Mouse (Mus musculus) thymus, postnatal 14 days (tissue): ENCODE results near the gene Sectm1b.
"Not testable (repeated sequence)": the region's sequence is repeated elsewhere in the genome, so short reads cannot be mapped to it uniquely, and the experiment has no call there.

ENCODE experiments used
- DNase-seq: peaks from one replicate; pipeline ENCODE4 v3.0.0; 2021

Gene Sectm1b

DNA sequence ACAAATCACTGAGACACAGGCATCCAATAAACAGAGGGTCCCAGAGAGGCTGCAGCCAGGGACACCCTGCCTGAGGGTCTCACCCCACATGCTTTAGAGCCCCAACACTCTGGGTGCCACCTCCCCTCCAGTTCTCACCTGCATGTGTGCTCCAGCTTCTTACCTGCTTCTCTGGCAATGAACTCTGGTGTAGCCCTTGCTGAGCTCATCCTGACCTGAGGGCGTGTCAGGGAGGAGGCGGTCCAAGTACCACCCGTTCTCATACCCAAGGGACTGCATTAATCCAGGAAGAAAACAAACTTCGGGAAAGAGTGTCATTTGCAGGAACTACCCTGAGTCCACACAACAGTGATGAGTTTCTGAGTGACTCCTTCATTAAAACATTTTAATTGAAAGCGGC is at the start of gene Sectm1b:
TSS of gene Sectm1b (minus strand) at position 191 of the 400 bp plus-strand sequence.
- DNase-seq, result no peak

DNA sequence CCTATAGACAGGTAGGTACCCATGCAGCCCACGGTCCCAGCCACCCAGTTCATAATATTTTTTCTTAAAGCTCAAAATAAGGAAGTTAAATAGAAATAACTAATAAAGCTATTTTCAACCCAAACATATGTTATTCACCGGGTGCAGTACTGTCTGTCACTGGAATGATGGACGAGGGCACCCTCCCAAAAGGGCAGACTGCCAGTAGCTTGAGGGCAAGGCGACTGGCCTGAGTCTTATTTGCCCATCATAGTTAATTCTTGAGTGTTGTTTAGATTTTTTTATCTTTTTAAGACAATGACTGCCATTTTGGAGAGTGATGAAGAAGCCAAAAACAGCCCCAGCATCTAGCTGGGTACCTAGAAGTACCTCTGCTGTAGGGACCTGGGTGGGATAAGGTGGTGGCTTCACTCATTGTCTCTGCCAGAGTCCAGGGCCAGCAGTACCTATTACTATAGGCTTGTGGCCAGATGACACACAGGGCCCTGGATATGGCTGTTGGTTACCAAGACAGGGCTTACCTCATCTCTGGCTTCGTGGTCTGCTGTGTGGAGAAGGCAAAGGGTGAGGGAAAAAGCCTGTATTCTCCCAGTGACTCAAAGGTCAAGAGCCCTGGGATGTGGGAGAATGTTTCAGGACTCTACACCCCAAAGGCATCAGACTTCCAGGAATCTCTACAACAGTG is 48.9 kb upstream of the Sectm1b start:
- no peak for DNase-seq

DNA sequence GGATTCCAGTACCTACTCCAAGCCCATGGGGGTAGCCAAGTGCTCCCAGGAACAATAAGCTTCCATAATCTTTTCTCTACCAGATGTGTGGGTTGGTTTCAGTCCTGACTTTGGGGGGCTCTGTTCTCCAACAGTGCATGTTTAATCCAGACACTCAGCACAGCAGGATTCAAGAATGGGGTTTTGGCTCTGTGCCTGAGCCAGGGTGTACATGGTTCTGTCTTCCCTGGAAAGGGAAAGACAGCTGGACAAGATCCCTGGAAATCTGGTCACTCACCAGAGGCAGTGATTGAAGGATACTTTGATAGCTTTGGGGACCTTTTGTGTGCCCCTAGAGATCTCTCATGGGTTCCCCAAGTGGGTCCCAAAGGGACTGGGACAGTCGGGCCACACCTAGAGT is 48.2 kb upstream of the Sectm1b start:
- DNase-seq, result no peak

DNA sequence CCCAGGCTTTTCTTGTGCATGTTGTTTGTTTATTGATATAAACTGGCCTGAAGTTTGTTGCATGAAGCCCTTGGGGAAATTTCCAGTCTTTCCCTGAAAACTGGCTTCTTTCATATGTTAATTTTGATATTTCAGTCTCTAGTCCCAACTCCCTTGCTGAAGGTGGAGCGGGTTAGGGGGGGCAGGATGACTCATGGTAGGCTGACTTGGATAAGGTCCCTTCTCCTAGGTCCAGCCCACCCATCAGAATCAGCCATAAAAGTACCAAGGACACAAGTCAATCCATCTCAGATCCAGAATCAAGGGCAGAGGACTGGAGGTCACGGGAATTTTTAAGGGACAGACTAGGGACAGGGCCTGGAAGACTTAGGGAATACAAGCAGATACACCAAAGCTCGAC is 47.7 kb upstream of the Sectm1b start:
- no peak for DNase-seq

DNA sequence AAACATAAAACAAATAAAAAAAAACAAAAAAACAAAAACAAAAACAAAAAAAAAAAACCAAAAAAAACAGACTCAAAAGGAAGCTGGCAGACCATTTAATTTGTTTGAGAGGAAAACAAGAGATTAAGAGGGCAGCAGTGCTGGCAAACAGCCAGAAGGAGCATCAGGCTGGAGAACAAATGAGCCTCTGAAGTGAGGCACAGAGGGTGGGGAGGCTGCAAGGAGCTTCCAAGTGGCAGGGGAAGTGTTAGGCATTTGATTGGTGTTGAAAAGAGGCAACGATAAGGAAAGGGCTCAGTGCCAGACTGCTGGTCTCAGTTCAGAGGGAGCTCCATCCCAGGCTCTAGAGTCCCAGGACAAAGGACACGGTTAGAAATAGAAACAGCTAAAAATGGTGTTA is 46.6 kb upstream of the Sectm1b start:
- DNase-seq, result no peak

DNA sequence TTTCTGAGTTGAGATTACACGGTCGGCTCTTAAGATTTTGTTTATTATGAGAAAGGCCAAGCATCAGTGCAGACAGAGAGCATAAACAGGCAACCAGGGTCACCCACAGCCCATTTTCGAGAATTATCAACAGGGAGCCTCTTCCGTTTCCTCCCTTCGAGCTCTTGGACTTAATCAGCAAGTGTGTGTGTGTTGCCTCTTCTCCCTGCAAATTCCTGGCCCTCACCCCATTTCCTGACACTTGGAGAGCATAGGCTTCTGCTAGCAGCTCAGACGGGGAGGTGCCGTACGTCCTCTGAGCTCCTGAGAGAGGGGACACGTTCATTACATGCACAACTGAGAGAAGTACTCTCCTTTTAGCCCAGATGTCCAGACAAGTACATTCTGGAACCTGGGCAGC is 44.7 kb upstream of the Sectm1b start:
- no peak for DNase-seq

DNA sequence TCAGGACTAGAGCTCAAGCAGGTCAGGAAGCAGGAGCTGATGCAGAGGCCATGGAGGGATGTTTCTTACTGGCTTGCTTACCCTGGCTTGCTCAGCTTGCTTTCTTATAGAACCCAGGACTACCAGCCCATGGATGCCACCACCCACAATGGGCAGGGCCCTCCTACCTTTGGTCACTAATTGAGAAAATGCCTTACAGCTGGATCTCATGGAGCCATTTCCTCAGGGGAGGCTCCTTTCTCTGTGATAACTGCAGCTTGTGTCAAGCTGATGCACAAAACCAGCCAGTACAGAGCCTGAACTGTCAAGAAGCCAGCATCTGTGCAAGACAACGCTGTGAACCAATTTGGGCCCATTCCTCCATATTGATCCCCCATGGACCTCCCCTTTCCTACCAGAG is 43.9 kb upstream of the Sectm1b start:
- DNase-seq, result not testable (repeated sequence)

DNA sequence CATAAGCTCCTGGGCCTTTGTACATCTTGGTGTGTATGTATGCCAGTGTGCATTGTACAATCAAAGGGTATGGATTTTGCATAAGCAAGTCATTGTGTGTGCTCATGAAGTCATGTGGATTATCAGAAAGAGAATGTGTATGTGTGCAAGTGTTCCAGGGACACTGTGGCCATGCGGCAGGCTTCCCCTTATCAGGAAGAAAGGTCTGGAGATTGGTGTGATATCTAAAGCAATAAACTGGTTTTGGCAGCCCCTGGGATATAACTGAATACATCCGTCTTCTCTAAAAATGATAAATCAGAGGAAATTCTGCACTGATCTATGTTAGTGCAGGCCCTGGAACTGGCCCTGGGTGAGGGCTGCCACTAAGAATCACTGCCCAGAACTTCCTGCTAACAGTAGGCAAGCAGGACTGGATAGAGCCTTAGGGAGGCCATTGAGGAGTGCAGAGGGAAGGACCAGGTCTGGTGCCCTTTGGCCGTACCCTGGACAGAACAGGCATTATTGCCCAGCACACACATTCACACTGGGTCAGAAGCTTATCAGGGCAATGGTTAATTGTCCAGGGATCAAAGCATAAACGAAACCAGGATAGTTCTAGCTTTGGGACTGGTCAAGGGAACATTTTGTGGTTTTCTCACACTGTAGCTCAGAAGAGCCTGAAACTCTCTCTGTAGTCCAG is 37.9 kb upstream of the Sectm1b start:
- no peak for DNase-seq

DNA sequence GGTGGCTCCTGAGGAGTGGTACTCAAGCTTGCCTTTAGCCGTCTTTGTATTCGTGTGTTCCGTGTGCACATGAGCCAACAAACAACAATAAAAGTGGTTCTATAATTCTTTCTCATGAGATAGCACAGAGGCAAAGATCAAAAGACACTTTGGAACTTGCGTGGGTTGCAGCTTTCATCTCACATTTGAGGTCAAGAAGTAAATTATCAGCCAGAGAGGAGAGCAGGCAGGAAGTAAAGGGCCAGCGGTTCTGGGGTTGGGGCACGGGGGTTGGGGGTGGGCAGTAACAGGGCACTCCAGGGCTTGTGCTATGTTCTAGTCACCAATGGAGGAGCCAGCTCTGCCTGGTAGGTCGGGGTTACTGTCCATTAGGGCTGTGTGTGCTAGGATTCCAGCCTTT is 37.3 kb upstream of the Sectm1b start:
- DNase-seq, result no peak

DNA sequence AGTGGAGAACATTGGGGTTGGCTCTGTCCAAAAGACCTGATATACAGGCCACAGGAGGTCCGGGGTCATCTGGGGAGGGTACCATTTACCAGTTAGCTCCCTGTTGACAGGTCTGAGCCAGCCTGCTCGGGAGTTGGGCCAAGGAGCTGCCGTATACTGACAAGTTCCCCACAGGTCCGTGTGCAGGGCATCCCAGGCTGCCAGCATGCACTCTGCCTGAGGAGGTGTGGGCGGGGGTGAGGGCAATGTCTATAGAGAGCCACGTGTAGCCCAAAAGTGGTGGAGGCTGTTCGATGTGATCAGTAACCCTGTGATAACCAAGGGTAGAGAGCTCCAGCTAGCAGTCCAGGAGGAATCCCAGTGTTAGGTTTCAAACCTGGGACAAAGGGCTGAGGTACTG is 36.4 kb upstream of the Sectm1b start:
- DNase-seq, result no peak

DNA sequence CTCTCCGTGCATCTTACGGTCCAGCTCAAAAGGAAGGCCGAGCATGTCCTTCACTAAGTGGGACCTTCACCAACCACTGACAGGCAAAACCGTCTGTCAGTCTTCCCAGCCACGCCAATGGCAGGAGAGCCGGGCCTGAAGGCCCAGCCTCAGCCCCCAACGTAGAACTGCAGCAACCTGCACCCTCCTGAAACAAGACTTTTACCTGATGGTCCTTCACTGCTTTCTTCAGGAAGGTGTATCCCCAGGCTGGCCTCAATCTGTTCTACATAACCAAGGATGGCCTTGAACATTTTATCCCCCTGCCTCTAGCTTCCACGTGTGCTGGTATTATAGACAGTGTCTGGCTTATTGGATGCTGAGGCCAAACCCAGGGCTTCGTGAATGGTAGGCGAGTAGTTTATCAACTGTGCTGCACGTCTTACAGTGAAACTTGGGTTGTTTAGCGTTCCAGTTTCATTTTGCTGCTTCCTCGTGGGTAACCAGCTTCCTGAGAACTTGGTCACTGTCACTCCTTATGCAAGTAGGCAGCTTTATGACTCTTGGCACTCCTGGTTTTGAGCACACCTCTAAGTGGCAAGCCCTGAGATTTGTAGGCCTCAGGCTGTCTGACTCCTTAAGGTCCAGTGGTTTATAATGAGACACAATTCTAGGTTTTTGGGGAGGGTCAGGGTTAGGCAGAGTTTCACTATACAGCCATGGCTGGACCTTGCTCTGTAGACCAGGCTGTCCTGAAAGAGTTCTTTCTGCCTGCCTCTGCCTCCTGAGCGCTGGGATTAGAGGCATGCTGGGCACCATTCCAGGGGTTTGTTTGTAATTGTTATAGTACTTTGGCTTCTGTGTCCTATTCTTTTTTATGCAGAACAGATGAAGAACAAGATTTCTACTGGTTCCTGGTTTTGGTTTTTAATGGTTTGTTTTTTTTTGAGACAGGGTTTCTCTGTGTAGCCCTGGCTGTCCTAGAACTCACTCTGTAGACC is 29.5 kb upstream of the Sectm1b start:
- DNase-seq, result no peak

DNA sequence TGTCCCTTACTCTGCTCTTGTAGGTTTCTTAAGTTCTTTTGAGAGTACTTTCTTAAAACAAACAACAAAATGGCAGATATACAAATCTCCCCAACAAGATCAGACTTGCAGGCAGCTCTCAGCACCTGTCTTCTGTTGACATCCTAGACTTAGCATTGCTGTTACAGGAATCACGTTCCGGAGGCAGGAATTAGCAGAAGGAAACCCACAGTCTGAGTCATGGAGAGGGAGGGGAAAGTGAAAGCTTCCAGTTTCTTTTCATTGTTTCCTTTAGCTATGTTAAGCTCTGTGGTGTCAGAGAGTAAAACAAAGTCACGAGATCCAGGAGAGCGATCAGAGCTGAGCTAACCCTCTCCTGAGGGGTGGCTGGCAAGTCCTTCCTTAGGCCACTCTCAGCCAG is 27.6 kb upstream of the Sectm1b start:
- DNase-seq, result no peak

DNA sequence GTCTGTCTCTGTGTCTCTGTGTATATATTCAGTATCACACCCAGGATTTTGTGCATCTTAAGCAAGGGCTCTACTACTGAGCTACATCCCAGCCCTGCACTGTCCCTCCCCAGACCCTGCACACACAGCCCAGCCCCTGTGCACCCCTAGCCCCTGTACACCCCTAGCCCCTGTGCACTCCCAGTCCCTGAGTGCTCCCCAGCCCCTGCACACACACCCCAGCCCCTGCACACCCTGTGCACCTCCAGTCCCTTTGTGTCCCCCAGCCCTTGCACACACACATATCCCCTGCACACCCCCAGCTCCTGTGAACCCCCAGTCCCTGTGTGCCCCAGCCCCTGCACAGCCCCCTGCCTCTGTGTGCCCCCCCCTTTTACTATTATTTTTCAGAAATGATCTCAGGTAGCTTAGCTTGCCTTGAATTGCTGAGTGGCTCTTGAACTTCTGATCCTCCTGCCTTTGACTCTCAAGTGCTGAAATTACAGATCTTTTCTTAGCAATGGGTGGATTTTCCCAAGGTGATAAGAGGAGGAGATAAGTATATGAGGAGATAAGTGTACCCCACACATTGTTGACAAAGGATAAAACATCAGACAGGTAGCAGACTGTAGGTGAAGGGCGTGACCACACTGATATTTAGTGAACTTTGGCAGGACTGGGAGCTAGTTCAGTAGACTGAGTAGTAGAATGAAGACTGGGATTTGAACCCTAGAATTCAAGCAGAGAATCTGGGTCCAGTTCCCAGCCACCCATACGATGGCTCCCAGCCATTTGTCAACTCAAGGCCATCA is 26.6 kb upstream of the Sectm1b start:
- DNase-seq, result no peak

DNA sequence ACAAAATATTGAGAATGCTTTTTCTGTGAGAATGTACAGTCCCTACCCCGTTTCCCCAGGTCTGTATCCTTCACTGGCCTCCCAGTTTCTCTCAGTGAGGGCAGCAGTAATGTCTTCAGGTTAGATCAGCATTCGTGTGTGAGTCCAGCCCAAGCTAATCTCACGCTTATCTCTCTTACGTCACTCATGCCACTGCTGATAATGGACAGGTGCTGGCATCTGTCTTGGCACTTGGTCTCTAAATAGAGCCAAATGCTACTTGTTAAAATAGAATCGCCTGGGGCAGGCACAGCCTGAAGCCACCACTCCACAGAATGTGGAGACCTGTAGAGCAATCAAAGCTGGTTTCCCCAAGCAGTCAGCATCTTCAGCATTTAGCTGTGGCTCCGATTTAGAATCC is 25.6 kb upstream of the Sectm1b start:
- no peak for DNase-seq

DNA sequence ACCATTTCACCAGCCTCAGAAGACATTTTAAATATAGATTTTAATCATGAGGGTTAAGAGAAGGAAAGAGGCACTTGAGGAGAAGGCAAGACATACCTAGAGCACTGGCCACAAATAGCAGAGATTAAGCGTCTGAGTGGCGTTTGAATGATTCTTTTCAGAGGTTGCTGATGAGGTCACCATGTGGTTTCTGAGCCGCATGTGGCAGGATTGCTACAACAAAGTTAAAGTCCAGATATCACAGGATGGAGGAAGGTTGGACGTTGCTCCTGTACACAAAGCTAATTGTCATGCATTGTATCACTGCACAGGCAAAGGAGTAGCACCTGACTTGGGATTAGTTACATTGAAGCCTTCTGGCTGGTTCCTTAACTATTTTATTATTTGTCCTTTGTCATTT is 22.9 kb upstream of the Sectm1b start:
- no peak for DNase-seq

DNA sequence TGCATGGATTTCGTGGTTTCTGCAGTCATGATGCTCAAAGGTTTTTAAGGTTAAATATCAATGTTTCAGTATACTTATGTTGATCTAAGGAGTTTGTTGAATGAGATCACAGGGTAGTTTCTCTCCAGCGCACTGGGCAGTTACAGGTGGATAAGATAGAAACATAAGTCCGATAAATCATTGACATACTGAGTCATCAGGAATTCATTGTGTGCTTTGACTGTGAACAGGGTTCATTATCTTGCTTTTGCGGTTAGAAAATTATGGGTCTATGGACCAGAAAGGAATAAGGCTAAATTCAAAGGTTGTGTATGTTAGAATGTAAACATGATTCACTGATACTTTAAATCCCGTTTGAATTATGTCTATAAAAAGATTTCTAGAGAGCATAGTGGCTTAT is 21.8 kb upstream of the Sectm1b start:
- DNase-seq, result no peak

DNA sequence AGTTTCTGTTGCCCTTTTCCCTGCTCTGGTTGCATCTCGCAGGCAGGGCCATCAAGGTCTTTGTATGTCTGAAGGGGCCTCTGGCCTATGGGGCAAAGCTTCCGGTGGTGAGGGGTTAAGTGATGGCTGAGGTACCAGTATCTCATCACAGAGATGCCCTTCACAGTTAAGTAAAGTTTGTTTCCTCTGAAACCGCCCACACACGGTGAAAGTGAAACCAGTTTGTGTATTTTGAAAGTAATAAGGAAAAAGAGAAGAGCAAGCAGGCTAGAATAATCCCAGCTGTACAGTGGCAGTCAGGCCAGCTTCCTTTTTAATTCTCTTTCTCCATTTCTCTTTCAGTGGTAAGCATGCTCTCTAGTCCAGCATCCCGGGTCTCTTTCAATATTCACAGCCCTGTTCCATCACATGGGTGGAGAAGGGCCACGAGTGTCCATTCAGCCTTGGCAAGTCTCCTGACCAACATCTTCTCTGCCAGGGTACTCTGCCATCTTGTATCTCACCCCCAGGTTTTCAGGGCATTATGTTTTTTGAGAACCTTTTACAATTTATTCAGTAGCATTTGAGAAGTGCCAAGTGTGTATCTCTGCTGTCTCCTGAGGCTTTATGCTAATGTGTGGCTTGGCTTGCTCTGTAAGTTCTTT is 19.6 kb upstream of the Sectm1b start:
- peak; percentile 39 for DNase-seq

DNA sequence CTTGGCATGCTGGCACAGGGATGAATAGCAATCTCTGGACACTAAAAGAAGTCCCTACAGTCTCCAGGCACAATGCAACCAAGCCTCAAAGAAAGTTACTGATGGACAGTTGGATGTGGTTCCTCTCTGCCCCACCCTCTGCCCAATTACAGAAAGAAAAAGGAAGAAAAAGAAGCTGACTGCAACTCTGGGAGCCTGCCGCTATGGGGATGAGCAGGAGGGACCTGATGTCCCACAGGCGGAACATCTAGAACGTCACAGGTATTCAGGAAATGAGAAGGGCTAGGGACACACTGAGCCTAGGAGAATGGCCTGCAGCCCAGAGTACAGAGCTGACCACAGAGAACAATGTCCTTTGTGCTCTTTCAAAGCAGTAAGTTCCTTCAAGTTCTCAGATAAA is 18.9 kb upstream of the Sectm1b start:
- no peak for DNase-seq

DNA sequence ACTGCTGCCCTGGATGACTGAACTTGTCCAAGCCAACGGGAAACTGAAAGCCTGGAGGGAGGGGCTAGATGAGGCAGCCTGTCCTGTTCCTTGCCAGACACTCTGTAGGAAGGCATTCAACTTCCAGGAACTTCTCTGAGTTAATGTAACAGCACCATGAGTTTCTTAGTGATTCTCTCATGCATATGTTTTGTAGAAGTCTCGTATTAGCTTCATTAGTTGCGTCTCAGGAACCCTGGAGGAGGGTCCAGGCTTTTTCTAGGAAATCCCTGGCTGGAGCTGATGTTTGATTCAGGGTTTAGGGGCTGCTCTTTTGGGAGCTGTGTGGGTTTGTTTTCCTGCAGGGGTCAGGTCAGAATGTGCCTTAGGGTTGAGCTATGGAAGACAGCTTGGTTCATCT is 17.8 kb upstream of the Sectm1b start, which contains the start of gene Sectm1a:
TSS of gene Sectm1a (minus strand) at position 101 of the 400 bp plus-strand sequence.
- no peak for DNase-seq

DNA sequence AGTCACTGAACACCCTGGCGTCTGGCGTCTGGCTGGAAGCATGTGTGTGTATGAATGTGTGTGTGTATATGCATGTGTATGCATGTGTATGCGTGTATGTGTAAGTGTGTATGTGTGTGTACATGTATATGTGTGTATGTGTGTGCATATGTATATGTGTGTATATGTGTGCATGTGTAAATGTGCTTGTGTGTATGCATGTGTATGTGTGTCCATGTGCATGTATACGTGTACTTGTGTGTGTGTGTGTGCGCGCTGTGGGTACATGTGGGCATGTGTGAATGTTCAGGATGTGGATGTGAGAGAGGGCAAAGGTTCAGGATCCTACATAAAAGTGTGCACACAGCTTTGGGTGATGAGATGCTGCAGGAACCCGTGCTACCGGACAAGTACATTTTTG is 17.0 kb upstream of the Sectm1b start:
- DNase-seq, result no peak

DNA sequence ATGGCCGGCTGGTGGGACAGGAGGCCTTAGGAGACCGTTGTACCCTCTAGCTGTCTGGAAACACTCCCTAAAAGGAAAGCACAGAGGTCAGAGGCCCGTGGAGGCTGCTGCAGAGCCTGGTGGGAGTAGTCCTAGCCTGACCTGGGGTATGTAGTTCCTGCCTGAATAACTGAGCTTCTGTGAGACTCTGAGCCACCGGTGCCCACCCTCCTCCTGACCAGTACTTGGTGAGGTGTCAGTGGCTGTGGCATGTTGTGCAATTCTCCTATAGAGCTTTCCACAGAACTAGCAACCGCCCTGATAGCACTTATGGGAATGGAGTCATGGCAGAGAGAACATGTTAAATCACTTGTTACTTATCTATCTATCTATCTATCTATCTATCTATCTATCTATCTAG is 12.3 kb upstream of the Sectm1b start:
- no peak for DNase-seq

DNA sequence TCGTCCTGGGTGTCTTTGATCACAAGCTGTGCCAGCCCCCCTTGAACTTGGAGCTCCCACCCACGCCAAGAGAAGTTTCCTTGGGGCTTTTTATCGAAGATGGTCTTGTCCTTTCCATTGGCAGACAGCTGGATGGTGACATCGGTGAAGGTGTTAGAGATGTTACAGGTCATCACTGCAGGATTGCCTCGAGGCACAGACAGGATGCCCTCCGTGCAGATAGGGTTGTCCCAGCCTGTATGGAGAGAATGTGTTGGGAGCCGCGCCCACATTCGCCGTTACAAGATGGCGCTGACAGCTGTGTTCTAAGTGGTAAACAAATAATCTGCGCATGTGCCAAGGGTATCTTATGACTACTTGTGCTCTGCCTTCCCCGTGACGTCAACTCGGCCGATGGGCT is 6.3 kb upstream of the Sectm1b start:
- DNase-seq, result not testable (repeated sequence)
